Mouse (Mus musculus) embryonic facial prominence, embryonic 14.5 days (tissue): ENCODE results near the gene Dph2. TPM values are rescaled to one million over a fixed set of nuclear protein-coding genes. Genes with fewer than 3 reads are reported as not detected.

Experiments
- ATAC-seq: fragments of 200-750 bp; cut with Nextera tagmentation; 2 replicates; pipeline ENCODE4 v1.8.0; 2017; ENCODE audit warnings: low read depth, moderate number of reproducible peaks, moderate TSS enrichment
- DNase-seq: peaks from one replicate; pipeline ENCODE4 v3.0.0-alpha.2; 2015; ENCODE audit warnings: low spot score
- H3K27ac ChIP-seq: fragments of 300-500 bp; sonication (generic); replicated peaks from 2 replicates; pipeline ENCODE4 v1.5.1; 2014; ENCODE audit warnings: low read depth, mild to moderate bottlenecking, low read length, moderate library complexity
- H3K27me3 ChIP-seq: fragments of 300-500 bp; sonication (generic); replicated peaks from 2 replicates; pipeline ENCODE4 v1.6.1; 2014; ENCODE audit warnings: low read length; ENCODE audit not compliant: control insufficient read depth, insufficient read depth
- H3K36me3 ChIP-seq: fragments of 300-500 bp; sonication (generic); 2 replicates; pipeline ENCODE4 v1.6.1; 2014; ENCODE audit warnings: low read length, mixed read lengths; ENCODE audit not compliant: control insufficient read depth, insufficient read depth
- H3K4me1 ChIP-seq: fragments of 300-500 bp; sonication (generic); 2 replicates; pipeline ENCODE4 v1.6.1; 2014; ENCODE audit warnings: antibody characterized with exemption, low read length; ENCODE audit not compliant: control insufficient read depth, insufficient read depth
- H3K4me2 ChIP-seq: fragments of 300-500 bp; sonication (generic); 2 replicates; pipeline ENCODE4 v1.6.1; 2014; ENCODE audit warnings: low read depth, mild to moderate bottlenecking, low read length, moderate library complexity, mixed read lengths
- H3K4me3 ChIP-seq: fragments of 300-500 bp; sonication (generic); 2 replicates; pipeline ENCODE4 v1.5.1; 2014; ENCODE audit warnings: low read depth, mild to moderate bottlenecking, low read length
- H3K9ac ChIP-seq: fragments of 300-500 bp; sonication (generic); 2 replicates; pipeline ENCODE4 v1.6.1; 2014; ENCODE audit warnings: low read depth, mild to moderate bottlenecking, low read length, moderate library complexity, mixed read lengths
- H3K9me3 ChIP-seq: fragments of 300-500 bp; sonication (generic); 2 replicates; pipeline ENCODE4 v1.6.1; 2016; ENCODE audit warnings: low read length; ENCODE audit not compliant: control insufficient read depth
- WGBS: fragments of 180-500 bp; shearing (Covaris S2); extraction: QIAGEN DNeasy Blood & Tissue Kit; methylation state at CpG from one replicate; pipeline ENCODE4 v1.1.7; 2014; 5-methylcytosine and 5-hydroxymethylcytosine counted together
- polyA plus RNA-seq: library from polyadenylated mRNA; unstranded; fragments of >200 nt; fragmentation: Nextera tagmentation; extraction: Ambion mirVana; gene quantifications from 2 replicates; pipeline ENCODE4 v1.2.1, GENCODE M21; 2014

The Dph2 gene
- polyA plus RNA-seq, 1 experiment from 2014 or later = 13.4 TPM

- peaks cover 26% of the 10 kb centered on the region for H3K36me3 ChIP-seq
- H3K27me3 ChIP-seq = no peaks in the 10 kb centered on the region
- peak within 1 kb of the TSS; percentile 71 for H3K4me3 ChIP-seq
- H3K9me3 ChIP-seq = no peaks in the 10 kb centered on the region
- ATAC-seq (peak; percentile 96), DNase-seq (peak; percentile 96)
- H3K4me1 ChIP-seq = peaks cover 26% of the 10 kb centered on the region
- peak within 1 kb of the TSS; percentile 82 for H3K9ac ChIP-seq
- peak within 1 kb of the TSS; percentile 87 for H3K4me2 ChIP-seq
- 0% methylated on average over 48 of the region's 61 CpGs for WGBS
- peak within 1 kb of the TSS; percentile 82 for H3K27ac ChIP-seq
Observed at GRCm38 (mm10) chr4:117914591-117915442, 23.0 kb upstream of the Dph2 start, which contains the start of gene Ipo13. Gene Ipo13, minus strand, starts transcription at chr4:117914999.

GRCm38 (mm10) chr4:117914031-117914430, 22.2 kb upstream of the Dph2 start:
- no peaks in the 10 kb centered on the region for H3K9me3 ChIP-seq
- H3K36me3 ChIP-seq = peaks cover 29% of the 10 kb centered on the region
- peak overlapping the region; percentile 82 for H3K9ac ChIP-seq
- ATAC-seq = no peak
- peaks cover 26% of the 10 kb centered on the region for H3K4me1 ChIP-seq
- no peak for DNase-seq
- 5% methylated on average over 3 of the region's 8 CpGs for WGBS
- H3K4me2 ChIP-seq = peak overlapping the region; percentile 87
- no peaks in the 10 kb centered on the region for H3K27me3 ChIP-seq
- H3K4me3 ChIP-seq = peak overlapping the region; percentile 71
- no peak overlapping the region for H3K27ac ChIP-seq

GRCm38 (mm10) chr4:117913421-117913820, 21.6 kb upstream of the Dph2 start:
- H3K9ac ChIP-seq = peak overlapping the region; percentile 82
- no peak for ATAC-seq
- H3K27ac ChIP-seq = no peak overlapping the region
- H3K27me3 ChIP-seq = no peaks in the 10 kb centered on the region
- WGBS = 49% methylated on average over 3 of the region's 3 CpGs
- H3K9me3 ChIP-seq = no peaks in the 10 kb centered on the region
- H3K4me3 ChIP-seq = peak overlapping the region; percentile 71
- H3K4me1 ChIP-seq = peaks cover 26% of the 10 kb centered on the region
- H3K4me2 ChIP-seq = peak overlapping the region; percentile 87
- DNase-seq = peak; percentile 32
- peaks cover 29% of the 10 kb centered on the region for H3K36me3 ChIP-seq

GRCm38 (mm10) chr4:117912685-117913273, 20.9 kb upstream of the Dph2 start:
- peak overlapping the region; percentile 34 for H3K9ac ChIP-seq
- H3K4me2 ChIP-seq = peak overlapping the region; percentile 87
- peaks cover 32% of the 10 kb centered on the region for H3K36me3 ChIP-seq
- peak; percentile 14 for DNase-seq
- no peak overlapping the region for H3K27ac ChIP-seq
- no peaks in the 10 kb centered on the region for H3K9me3 ChIP-seq
- no peaks in the 10 kb centered on the region for H3K27me3 ChIP-seq
- no peak for ATAC-seq
- 39% methylated on average over 7 of the region's 7 CpGs for WGBS
- H3K4me1 ChIP-seq = peaks cover 26% of the 10 kb centered on the region
- H3K4me3 ChIP-seq = no peak overlapping the region

- Histone ChIP-seq H3K27ac (no peak overlapping the region), H3K36me3 (peaks cover 36% of the 10 kb centered on the region), H3K9ac (no peak overlapping the region), H3K4me3 (no peak overlapping the region), H3K9me3 (no peaks in the 10 kb centered on the region), H3K4me1 (peaks cover 26% of the 10 kb centered on the region), H3K27me3 (no peaks in the 10 kb centered on the region), H3K4me2 (0 out of 2 replicates have a peak overlapping the region, but pooled peaks have one; percentile 87)
- DNase-seq (no peak), ATAC-seq (no peak)
- WGBS = 93% methylated on average over 10 of the region's 13 CpGs
Observed at GRCm38 (mm10) chr4:117912131-117912561, 20.3 kb upstream of the Dph2 start.

- H3K4me1 ChIP-seq = peaks cover 15% of the 10 kb centered on the region
- no peak overlapping the region for H3K9ac ChIP-seq
- H3K36me3 ChIP-seq = peaks cover 54% of the 10 kb centered on the region
- WGBS = 73% methylated on average over 8 of the region's 8 CpGs
- H3K27ac ChIP-seq = no peak overlapping the region
- H3K4me2 ChIP-seq = no peak overlapping the region
- H3K4me3 ChIP-seq = no peak overlapping the region
- peak; percentile 50; the same call in 1 of the 2 replicates for ATAC-seq
- DNase-seq = peak; percentile 36
- H3K9me3 ChIP-seq = no peaks in the 10 kb centered on the region
- H3K27me3 ChIP-seq = no peaks in the 10 kb centered on the region
Observed at GRCm38 (mm10) chr4:117908834-117909453, 17.1 kb upstream of the Dph2 start.

- Histone ChIP-seq H3K27ac (no peak overlapping the region), H3K4me2 (no peak overlapping the region), H3K9me3 (no peaks in the 10 kb centered on the region), H3K36me3 (peaks cover 68% of the 10 kb centered on the region), H3K4me3 (no peak overlapping the region), H3K4me1 (no peaks in the 10 kb centered on the region; the same call in none of the 2 replicates), H3K27me3 (no peaks in the 10 kb centered on the region), H3K9ac (no peak overlapping the region)
- 85% methylated on average over 3 of the region's 3 CpGs for WGBS
- peak; percentile 31; the same call in 1 of the 2 replicates for ATAC-seq
- peak; percentile 33 for DNase-seq
Observed at GRCm38 (mm10) chr4:117906196-117906595, 14.4 kb upstream of the Dph2 start.

GRCm38 (mm10) chr4:117904761-117905160, 12.9 kb upstream of the Dph2 start:
- H3K36me3 ChIP-seq = peaks cover 69% of the 10 kb centered on the region
- H3K4me2 ChIP-seq = no peak overlapping the region
- H3K9ac ChIP-seq = no peak overlapping the region
- no peak overlapping the region for H3K4me3 ChIP-seq
- H3K27ac ChIP-seq = no peak overlapping the region
- 90% methylated on average over 8 of the region's 8 CpGs for WGBS
- H3K4me1 ChIP-seq = no peaks in the 10 kb centered on the region; the same call in none of the 2 replicates
- no peaks in the 10 kb centered on the region for H3K27me3 ChIP-seq
- H3K9me3 ChIP-seq = no peaks in the 10 kb centered on the region
- no peak for ATAC-seq
- no peak for DNase-seq
